Mouse (Mus musculus) hindbrain, embryonic 14.5 days (tissue): ENCODE data around the gene Lrrn2. TPM values are rescaled to one million over a fixed set of nuclear protein-coding genes. Genes with fewer than 3 reads are reported as not detected.

ENCODE experiments used
- ATAC-seq: fragments of 200-750 bp; cut with Nextera tagmentation; 2 replicates; pipeline ENCODE4 v1.8.0; 2017; ENCODE audit warnings: moderate number of reproducible peaks, mild to moderate bottlenecking, moderate TSS enrichment, moderate library complexity; ENCODE audit not compliant: low FRiP score
- DNase-seq: peaks from one replicate; pipeline ENCODE4 v3.0.0-alpha.2; 2015; ENCODE audit warnings: low spot score
- H3K27ac ChIP-seq: fragments of 300-500 bp; sonication (generic); 2 replicates; pipeline ENCODE4 v1.5.1; 2014; ENCODE audit warnings: mild to moderate bottlenecking, moderate library complexity
- H3K27me3 ChIP-seq: fragments of 300-500 bp; sonication (generic); 2 replicates; pipeline ENCODE4 v1.6.1; 2014; ENCODE audit warnings: mild to moderate bottlenecking, low read length, mixed read lengths; ENCODE audit not compliant: control insufficient read depth, insufficient read depth
- H3K36me3 ChIP-seq: fragments of 300-500 bp; sonication (generic); replicated peaks from 2 replicates; pipeline ENCODE4 v1.6.1; 2014; ENCODE audit not compliant: control insufficient read depth, insufficient read depth
- H3K4me1 ChIP-seq: fragments of 300-500 bp; sonication (generic); replicated peaks from 2 replicates; pipeline ENCODE4 v1.6.1; 2014; ENCODE audit warnings: antibody characterized with exemption, low read length, mixed read lengths; ENCODE audit not compliant: control insufficient read depth, insufficient read depth
- H3K4me2 ChIP-seq: fragments of 300-500 bp; sonication (generic); replicated peaks from 2 replicates; pipeline ENCODE4 v1.6.1; 2014; ENCODE audit warnings: mild to moderate bottlenecking, moderate library complexity
- H3K4me3 ChIP-seq: fragments of 300-500 bp; sonication (generic); replicated peaks from 2 replicates; pipeline ENCODE4 v1.5.1; 2014; ENCODE audit warnings: mild to moderate bottlenecking, low read length
- H3K9ac ChIP-seq: fragments of 300-500 bp; sonication (generic); 2 replicates; pipeline ENCODE4 v1.6.1; 2014
- H3K9me3 ChIP-seq: fragments of 300-500 bp; sonication (generic); 2 replicates; pipeline ENCODE4 v1.6.1; 2016; ENCODE audit warnings: low read length; ENCODE audit not compliant: control insufficient read depth
- WGBS: fragments of 180-500 bp; shearing (Covaris S2); extraction: QIAGEN DNeasy Blood & Tissue Kit; methylation state at CpG from one replicate; pipeline ENCODE4 v1.1.7; 2014; 5-methylcytosine and 5-hydroxymethylcytosine counted together
- polyA plus RNA-seq: library from polyadenylated mRNA; unstranded; fragments of >200 nt; fragmentation: Nextera tagmentation; extraction: Ambion mirVana; gene quantifications from 2 replicates; pipeline ENCODE4 v1.2.1, GENCODE M21; 2014

Lrrn2 gene
- polyA plus RNA-seq, 1 experiment from 2014 or later, result 40.7 TPM

DNA sequence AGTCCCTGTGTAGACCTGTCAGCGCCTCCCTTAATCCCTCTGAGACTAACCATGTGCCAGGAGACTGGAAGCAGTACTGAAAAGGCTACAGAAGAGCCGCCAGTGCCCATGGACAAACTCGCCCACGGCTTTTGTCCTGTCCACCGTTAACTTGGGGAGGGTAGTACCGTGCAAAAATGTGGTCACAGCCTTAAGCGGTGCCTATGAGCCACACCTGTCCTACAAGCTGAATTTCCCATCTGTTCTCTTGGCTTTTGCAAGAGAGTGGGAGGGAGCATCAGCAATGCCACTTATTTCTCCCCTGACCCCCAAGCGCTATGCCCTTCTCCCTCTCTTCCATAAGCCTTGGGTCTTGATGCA lies 292 bp upstream of the Lrrn2 start:
- no peaks in the 10 kb centered on the region for H3K36me3 ChIP-seq
- DNase-seq (no peak), ATAC-seq (peak; percentile 7)
- peak overlapping the region; percentile 78 for H3K4me3 ChIP-seq
- H3K27ac ChIP-seq, result peak overlapping the region; percentile 85; the same call in 1 of the 2 replicates
- peaks cover 11% of the 10 kb centered on the region for H3K4me1 ChIP-seq
- 12% methylated on average over 8 of the region's 8 CpGs for WGBS
- no peaks in the 10 kb centered on the region for H3K27me3 ChIP-seq
- peak overlapping the region; percentile 88 for H3K4me2 ChIP-seq
- H3K9me3 ChIP-seq, result no peaks in the 10 kb centered on the region
- H3K9ac ChIP-seq, result peak overlapping the region; percentile 90

DNA sequence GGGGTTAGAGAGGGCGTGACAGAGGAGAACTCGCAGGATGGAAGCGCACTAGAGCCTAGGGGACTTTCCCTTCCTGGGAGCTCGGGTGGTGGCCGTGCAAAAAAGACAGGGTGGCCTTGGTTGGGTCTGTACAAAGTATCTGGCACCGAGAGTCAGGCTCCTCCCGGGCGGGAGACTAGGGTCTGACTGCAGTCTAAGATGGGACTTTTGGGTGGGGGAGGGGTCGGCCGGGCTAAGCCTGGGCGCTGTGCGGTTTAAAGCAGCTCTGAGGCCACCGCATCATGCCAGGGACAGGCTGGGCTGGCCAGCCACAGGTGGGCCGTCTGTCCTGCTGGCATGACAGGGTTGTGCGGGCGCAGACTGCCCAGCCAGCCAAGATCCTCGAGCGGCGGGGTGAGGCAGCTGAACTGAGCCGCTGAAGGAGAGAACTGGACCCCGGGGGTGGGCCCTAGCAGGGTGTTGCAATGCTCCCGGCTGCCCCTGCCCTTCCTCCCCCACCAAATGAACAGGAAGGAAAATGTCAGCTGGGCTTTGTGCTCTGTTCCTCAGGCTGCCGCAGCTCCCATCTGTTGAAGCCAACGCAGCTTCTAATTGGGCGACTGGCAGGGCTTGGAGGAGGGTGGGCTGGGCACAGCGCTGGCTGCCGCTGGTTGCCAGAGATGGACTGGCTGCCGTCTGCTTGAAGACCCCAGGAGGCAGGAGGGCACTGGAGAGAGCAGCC lies 1.1 kb downstream of the Lrrn2 start:
- ATAC-seq, result peak; percentile 72
- WGBS, result 1% methylated on average over 28 of the region's 28 CpGs
- Histone ChIP-seq H3K4me2 (peak overlapping the region; percentile 88), H3K9ac (peak overlapping the region; percentile 90), H3K4me3 (peak overlapping the region; percentile 78), H3K4me1 (peaks cover 11% of the 10 kb centered on the region), H3K27ac (peak overlapping the region; percentile 85), H3K27me3 (no peaks in the 10 kb centered on the region), H3K36me3 (no peaks in the 10 kb centered on the region), H3K9me3 (no peaks in the 10 kb centered on the region)
- peak; percentile 69 for DNase-seq

DNA sequence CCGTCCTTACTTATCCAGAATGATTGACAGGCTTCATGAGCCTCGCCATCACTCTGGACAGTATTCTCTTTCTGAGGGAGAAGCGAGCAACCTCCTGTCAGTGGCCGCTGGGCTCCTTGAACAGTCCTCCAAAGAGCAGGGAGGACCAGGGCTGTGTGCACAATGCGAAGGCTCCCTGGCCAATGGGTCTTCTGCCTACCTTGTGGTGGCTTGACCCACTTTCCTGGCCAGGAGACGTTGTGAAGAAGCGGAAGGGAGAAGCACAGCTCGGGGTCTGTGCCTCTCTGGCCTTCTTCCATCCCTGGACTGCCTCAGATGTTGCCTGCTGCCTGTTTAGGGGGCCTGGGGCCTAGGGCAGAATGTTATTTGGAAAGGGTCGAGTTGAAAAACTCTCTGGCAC lies 1.8 kb downstream of the Lrrn2 start:
- Histone ChIP-seq H3K9me3 (no peaks in the 10 kb centered on the region), H3K4me3 (peak overlapping the region; percentile 78), H3K9ac (peak overlapping the region; percentile 90), H3K4me1 (peaks cover 11% of the 10 kb centered on the region), H3K27me3 (no peaks in the 10 kb centered on the region), H3K27ac (peak overlapping the region; percentile 85; the same call in 1 of the 2 replicates), H3K36me3 (no peaks in the 10 kb centered on the region), H3K4me2 (peak overlapping the region; percentile 88)
- DNase-seq, result no peak
- ATAC-seq, result no peak
- 32% methylated on average over 9 of the region's 9 CpGs for WGBS

DNA sequence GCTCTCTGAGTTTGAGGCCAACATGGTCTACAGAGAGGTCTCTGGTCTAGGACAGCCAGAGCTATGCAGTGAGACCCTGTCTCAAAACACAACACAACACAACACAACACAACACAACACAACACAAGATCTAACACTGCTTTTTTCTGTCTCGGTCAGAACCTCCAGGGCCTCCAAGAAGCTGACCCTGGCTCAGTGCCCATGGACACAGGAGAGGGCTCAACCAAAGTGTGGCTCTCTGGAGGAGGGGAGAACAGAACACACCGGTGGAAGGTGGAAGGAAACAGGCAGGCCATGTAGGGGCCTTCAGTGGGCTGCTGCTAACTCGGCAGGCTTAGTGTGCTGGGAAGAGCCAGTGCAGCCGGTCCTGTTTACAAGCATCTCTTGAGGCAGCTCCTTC lies 5.6 kb downstream of the Lrrn2 start:
- ATAC-seq (no peak), DNase-seq (no peak)
- H3K27me3 ChIP-seq, result no peaks in the 10 kb centered on the region
- peaks cover 20% of the 10 kb centered on the region for H3K4me1 ChIP-seq
- H3K36me3 ChIP-seq, result no peaks in the 10 kb centered on the region
- H3K4me2 ChIP-seq, result no peak overlapping the region
- H3K4me3 ChIP-seq, result no peak overlapping the region
- no peak overlapping the region for H3K9ac ChIP-seq
- H3K9me3 ChIP-seq, result no peaks in the 10 kb centered on the region
- H3K27ac ChIP-seq, result no peak overlapping the region
- 38% methylated on average over 4 of the region's 4 CpGs for WGBS

DNA sequence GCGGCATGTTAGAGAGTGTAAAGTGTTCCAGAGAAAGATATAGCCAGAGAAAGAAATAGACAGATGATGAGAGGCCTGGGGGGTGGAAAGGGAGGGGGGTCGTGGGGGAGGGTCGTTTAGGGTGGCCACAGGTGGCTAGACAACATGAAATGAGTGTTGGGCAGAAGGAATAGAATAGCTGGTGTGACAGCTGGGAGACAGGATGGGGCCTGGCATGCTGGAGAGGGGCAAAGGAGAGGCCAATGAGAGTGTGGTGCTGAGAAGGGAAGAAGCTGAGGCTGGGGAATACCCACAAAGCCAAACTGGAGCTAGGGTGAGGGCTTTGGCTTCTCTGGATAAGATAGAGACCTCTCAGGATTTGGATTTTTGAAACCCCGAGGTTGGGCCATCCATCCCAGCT lies 6.6 kb downstream of the Lrrn2 start:
- WGBS, result 57% methylated on average over 4 of the region's 4 CpGs
- Histone ChIP-seq H3K4me2 (no peak overlapping the region), H3K9ac (no peak overlapping the region), H3K4me1 (peaks cover 19% of the 10 kb centered on the region), H3K27me3 (no peaks in the 10 kb centered on the region), H3K9me3 (no peaks in the 10 kb centered on the region), H3K36me3 (no peaks in the 10 kb centered on the region), H3K4me3 (no peak overlapping the region), H3K27ac (no peak overlapping the region)
- no peak for DNase-seq
- ATAC-seq, result no peak

DNA sequence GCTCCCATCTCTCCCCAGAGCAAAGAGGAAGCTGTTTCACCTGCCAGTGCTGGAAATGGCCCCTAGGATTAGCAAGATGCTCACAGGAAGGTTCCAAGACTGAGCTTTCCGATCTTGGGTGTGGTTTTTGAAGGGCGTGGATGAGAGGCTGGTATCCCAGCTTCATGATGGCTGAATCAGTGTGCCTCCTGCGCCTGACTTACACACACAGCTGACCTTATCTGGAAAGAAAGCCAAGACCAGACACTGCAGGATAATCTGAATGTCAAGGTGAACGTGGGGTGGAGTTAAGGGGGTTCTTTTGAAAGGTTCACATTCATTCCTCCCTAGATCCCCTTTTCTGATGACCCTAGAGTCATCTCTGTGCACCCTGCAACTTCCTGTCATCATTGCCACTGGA lies 8.7 kb downstream of the Lrrn2 start:
- Histone ChIP-seq H3K4me2 (no peak overlapping the region), H3K4me1 (peaks cover 9% of the 10 kb centered on the region), H3K9me3 (no peaks in the 10 kb centered on the region), H3K27me3 (no peaks in the 10 kb centered on the region), H3K27ac (no peak overlapping the region), H3K36me3 (0 out of 2 replicates have a peak, but pooled peaks cover 11% of the 10 kb centered on the region), H3K9ac (no peak overlapping the region), H3K4me3 (no peak overlapping the region)
- 82% methylated on average over 4 of the region's 4 CpGs for WGBS
- ATAC-seq (no peak), DNase-seq (no peak)

DNA sequence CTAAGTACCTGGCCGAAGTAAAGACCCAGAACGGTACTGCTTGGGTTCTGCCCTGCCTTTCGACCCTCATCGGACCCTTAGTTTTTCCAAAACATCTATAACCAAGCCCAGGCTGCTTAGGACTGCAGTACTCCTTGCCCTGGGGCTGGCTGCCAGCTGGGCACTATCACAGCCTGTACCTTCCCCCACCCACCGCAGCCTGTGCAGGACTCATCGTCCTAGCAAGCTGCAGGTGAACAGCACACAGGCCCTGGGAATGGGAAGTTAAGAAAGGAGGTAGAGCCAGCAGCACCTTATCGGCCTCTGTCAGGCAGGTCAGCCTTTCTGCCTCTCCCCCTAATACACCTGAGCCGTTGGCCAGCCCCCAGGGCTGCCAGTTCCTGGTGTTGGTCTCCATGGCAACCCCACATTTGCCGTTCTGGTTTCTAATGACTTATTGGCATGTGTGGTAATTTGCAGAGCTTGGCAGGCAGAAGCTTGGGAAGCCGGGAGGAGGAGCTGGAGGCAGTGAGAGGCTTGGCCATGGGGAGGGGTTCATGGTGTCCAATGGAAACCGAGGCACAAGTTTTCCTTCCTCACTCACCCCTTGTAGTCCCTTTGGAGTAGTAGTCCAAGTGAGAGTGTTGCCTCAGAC lies 10.2 kb downstream of the Lrrn2 start:
- Histone ChIP-seq H3K9ac (no peak overlapping the region), H3K4me2 (no peak overlapping the region), H3K4me3 (no peak overlapping the region), H3K36me3 (0 out of 2 replicates have a peak, but pooled peaks cover 11% of the 10 kb centered on the region), H3K27ac (peak overlapping the region; percentile 20; the same call in 1 of the 2 replicates), H3K4me1 (peaks cover 9% of the 10 kb centered on the region), H3K9me3 (no peaks in the 10 kb centered on the region), H3K27me3 (no peaks in the 10 kb centered on the region)
- DNase-seq, result peak; percentile 55
- peak; percentile 40 for ATAC-seq
- WGBS, result 57% methylated on average over 11 of the region's 11 CpGs

DNA sequence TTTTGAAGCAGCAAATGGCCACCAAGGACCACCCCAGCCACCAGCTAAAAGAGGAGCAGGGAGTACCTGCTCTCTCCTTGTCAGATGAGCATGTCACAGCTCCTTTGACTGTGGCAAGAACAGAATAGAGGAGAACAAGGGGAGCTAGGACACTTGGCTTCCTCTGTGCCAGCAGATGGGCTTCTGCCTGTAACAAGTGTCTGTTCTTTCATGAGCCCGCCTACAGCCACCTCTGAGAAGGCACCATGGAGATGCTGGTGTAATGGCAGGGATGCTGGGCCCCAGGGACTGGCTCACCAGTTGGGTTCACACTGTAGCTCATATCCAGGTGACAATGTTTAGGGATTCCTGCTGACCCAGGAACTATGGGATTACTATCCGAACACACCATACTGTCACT lies 12.0 kb downstream of the Lrrn2 start:
- H3K4me1 ChIP-seq, result peaks cover 9% of the 10 kb centered on the region
- ATAC-seq (no peak), DNase-seq (no peak)
- no peaks in the 10 kb centered on the region for H3K9me3 ChIP-seq
- WGBS, result 90% methylated on average over 2 of the region's 2 CpGs
- no peaks in the 10 kb centered on the region for H3K27me3 ChIP-seq
- H3K9ac ChIP-seq, result no peak overlapping the region
- no peak overlapping the region for H3K27ac ChIP-seq
- 0 out of 2 replicates have a peak, but pooled peaks cover 11% of the 10 kb centered on the region for H3K36me3 ChIP-seq
- H3K4me3 ChIP-seq, result no peak overlapping the region
- H3K4me2 ChIP-seq, result no peak overlapping the region

DNA sequence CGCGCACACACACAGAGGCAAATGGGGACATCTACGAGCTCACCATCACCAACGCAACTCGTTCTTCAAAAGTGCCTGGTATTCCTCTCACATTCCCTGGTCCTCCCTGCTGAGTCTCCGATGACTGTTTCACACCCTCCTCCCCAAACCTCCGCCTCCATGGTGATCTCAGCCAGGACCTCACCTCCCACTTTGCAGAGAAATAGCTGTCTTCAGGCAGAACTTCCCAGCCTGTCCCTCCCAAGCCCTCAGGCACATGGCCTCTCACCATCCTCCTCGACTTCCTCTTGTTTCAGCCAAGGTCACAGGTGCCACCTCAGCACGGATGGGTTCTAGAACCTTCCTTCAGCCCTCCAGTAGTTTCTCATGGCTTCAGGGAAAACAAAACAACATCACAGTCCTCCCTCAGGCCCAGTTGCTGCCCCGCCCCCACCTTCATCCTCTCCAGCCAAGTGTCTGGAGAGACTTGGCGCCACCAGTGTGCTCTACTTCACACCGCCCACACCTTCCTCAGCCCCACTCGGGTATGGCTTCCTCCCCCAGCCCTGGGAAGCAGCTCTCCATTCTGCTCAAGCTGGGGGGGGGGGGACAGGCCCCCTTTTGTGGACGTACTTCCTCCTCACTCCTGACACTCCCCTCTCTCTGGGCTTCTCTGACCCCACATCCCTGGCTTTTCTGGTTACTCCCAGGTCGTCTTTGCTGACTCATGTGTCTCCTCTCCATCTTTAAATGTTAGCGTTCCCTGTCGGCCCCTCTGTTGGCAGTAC lies 13.4 kb downstream of the Lrrn2 start:
- 73% methylated on average over 17 of the region's 17 CpGs for WGBS
- H3K4me2 ChIP-seq, result no peak overlapping the region
- DNase-seq (no peak), ATAC-seq (no peak)
- no peaks in the 10 kb centered on the region for H3K9me3 ChIP-seq
- no peak overlapping the region for H3K27ac ChIP-seq
- 0 out of 2 replicates have a peak, but pooled peaks cover 11% of the 10 kb centered on the region for H3K36me3 ChIP-seq
- H3K4me1 ChIP-seq, result peaks cover 9% of the 10 kb centered on the region
- no peaks in the 10 kb centered on the region for H3K27me3 ChIP-seq
- H3K4me3 ChIP-seq, result no peak overlapping the region
- H3K9ac ChIP-seq, result no peak overlapping the region
